Mouse (Mus musculus): ENCODE results near the gene Dmac2.

Dmac2 gene

DNA sequence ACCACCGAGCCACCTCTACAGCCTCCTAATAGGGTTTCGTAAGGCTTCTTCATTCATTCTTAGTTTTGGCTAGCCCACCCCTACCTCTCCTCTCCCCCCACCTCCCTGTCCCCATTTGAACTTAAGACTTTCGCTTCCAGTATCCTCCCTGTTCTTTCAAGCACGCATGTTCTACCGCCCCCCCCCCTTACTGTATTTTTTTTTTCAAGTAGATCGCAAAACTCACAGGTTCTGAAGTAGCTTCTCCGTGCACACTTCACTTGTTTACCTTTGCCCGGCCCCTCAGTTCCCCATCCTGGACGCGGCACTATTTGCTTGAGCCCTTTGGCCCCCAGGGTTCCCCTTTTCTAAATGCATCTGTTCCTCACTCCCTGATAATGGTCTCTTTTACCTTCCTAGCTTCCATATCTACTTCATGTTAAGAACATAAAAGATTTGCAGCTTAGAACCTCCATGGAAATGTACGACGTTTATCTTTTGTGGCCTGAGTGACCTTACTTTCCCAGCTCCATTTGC, 33.1 kb downstream of the Dmac2 start:
- no peak for DNase-seq (ENCODE audit: low spot score in 2 of 2)

GRCm38 (mm10) chr7:25655601-25656428, 36.6 kb downstream of the Dmac2 start:
- DNase-seq (ENCODE audit: low spot score in 2 of 2): no peak

GRCm38 (mm10) chr7:25657785-25658184, 38.6 kb downstream of the Dmac2 start:
- DNase-seq (ENCODE audit: low spot score in 2 of 2): no peak

DNA sequence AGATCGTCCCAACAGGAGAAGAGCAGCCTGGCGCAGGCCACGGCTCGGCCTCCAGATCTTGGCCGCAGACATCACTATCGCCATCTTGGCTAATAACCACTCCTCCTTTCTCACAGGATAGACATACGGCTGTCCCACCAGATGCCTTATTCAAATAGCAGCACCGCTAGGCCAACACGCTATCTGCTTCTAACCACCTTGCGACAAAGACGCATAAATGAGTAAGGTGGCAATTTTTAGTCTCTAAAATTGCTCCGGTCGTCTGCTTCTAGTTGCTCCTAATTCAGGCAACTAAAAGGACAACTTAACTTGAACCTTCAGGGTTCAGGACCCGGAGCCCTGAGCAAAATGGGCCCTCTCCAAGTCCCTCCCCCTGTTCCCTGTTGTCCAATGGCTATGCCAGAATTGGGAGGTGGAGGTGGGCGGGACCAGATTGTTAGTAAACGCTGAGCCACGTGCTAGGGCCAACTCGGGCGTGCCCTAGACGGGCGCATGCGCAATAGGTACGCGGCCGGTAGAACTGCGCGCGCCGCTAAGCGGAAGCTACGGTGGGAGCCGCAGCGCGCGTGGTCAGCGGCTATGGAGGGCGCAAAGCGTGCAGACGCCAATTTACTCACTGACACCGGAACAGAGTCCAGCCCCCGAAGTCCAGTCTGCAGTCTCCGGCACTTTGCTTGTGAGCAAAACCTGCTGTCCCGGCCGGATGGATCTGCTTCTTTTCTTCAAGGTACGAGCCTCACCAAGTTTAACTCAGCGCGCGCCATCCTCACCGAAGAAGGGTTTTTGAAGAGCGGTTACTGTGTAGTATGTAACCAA, 39.7 kb downstream of the Dmac2 start, which contains the start of the genes Bckdha and Exosc5:
Gene Bckdha, minus strand, starts transcription at position 325 of the 816 bp plus-strand sequence.
Gene Exosc5, plus strand, starts transcription at position 508 of the 816 bp plus-strand sequence.
- peak; percentile 99 to 100 for DNase-seq (ENCODE audit: low spot score in 2 of 2)

GRCm38 (mm10) chr7:25666381-25666780, 47.2 kb downstream of the Dmac2 start:
- DNase-seq (ENCODE audit: low spot score in 2 of 2): no peak

DNA sequence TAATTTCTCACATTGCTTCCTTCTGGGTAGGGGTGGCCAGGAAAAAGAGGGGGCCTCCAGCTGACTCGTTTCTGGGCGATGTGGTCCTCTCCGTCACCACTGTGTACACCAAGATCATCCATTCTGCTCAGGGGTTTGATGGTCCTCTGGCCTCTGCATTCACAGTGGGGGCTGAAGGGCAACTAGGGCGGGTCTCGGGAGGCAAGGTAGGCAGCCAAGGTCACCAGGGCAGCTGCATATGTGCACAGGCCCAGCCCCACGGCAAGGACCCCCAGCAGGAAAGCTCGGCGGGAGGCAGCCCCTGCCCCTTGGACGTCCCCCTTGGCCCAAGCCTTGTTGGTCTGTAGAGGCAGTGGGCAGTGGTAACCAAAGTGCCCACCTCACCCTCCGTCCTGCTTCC, 49.9 kb downstream of the Dmac2 start:
- no peak for DNase-seq (ENCODE audit: low spot score in 2 of 2)

- no peak for DNase-seq (ENCODE audit: low spot score in 2 of 2)
These were observed 50.4 kb downstream of the Dmac2 start for GRCm38 (mm10) chr7:25669631-25670030.

GRCm38 (mm10) chr7:25670096-25670495, 50.9 kb downstream of the Dmac2 start:
- no peak for DNase-seq (ENCODE audit: low spot score in 2 of 2)

- no peak for DNase-seq (ENCODE audit: low spot score in 2 of 2)
These were observed 52.5 kb downstream of the Dmac2 start for GRCm38 (mm10) chr7:25671686-25672085.

DNA sequence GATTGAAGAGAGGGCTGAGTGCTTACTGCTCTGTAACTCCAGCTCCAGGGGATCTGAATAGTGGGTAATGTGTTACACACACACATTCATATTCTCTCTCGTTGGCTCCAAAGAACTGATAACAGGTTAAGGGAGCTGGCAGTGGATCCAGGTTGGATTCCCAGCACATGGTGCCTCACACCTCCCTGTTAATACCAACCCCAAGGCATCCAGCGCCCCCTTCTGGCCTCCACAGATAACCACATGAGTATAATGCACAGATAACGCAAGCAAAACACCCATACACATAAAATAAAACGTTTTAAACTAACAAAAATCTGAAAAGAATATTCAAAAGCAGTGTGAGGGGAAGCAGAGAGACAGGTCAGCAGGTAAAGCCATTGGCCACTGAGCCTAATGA, 53.2 kb downstream of the Dmac2 start:
- DNase-seq (ENCODE audit: low spot score in 2 of 2): no peak

DNA sequence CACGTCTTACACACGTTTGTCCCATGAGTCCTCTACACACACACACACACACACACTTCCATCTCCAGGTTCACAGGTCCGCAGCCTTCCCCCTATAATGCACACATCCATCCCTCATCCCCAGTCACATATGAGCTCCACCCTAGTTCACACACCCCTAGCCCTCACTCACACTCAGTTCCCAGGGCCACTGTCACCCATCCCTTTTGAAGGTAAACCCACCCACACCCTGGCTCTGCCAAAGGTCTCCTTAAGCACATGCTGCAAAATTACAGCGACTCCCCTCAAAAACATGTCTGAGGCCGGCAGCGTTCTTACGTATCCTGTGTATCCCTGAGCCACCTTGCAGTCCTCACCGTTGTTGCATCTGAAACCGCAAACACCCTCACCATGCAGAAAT, 55.1 kb downstream of the Dmac2 start:
- no peak for DNase-seq (ENCODE audit: low spot score in 2 of 2)

DNA sequence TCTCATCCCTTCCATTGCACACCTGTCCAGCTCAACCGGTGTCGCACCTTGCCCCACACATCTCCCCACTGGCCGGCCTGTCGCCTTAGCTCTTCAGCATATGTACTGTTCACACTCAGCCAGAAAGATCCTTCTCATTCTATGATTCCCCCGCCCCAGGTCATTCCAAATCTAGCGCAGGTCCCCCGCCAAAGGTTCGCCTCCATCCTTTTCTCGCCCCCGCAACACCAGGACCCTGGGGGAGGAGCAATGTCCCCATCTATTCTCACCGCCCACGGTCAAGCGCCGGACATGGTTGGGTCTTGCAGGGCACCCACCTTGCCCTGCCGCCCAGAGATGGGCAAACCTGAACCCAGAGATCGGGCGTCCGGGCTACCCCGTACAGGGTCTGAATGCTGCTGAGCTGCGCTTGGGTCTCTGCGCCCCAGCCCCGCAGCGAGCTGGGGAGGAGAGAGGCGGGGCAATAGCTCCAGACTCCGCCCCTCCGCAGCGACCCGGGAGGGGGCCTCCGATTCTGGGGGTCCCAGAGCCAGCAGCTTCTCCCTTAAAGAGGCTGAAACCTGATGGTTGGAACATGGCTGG, 55.6 kb downstream of the Dmac2 start, which contains the start of gene Tmem91:
Gene Tmem91, minus strand, starts transcription at position 448 of the 582 bp plus-strand sequence.
- no peak for DNase-seq (ENCODE audit: low spot score in 2 of 2)
